Comparison of ENCODE assay signal across 9 mouse cellular contexts in the genomic region with DNA sequence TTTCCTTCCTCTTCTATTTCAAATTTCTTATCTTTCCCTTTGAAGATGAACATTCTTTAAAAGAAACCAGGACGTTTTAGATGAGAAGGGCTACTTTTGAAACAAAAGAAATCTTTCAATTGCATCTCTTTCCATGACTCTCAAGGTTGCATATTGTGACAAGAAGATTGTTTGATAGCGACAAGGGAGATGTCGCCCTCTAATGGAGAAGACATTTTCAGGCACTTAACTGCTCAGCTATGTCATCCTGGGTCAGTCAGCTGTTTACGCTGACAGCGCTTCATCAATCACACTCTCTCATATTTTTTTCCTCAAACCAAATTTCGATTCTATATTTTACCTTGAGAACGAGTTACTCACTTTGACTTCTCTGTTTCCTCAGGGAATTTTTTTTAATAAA.
DNase-seq lines count a peak whose midpoint lies in the region; ATAC-seq and TF ChIP-seq lines count a peak whose summit lies in the region.
"Had no signal": no experiment of that assay in that cellular context is flagged by ENCODE, and none has a peak within 500 bp of the region (broad histone marks: within the 10 kb centered on the region; RNA-seq: fewer than 3 reads in every experiment).

No protein-coding gene starts in this region.

- H3K27me3 ChIP-seq in forebrain, postnatal 0 days (ENCODE audit: insufficient read depth, low read length), result no peaks in the 10 kb centered on the region
- H3K27me3 ChIP-seq in forebrain, embryonic 10.5 days (ENCODE audit: poor library complexity, severe bottlenecking), result no peaks in the 10 kb centered on the region
- H3K27me3 ChIP-seq: megakaryocyte, embryonic 14.5 days had no signal

- no peak for DNase-seq in forebrain, postnatal 0 days
- no peak for DNase-seq in forebrain, embryonic 10.5 days (ENCODE audit: extremely low spot score, low spot score)
- DNase-seq in lung, adult 2 months, result no peak
- DNase-seq in lung, adult 18-20 months, result no peak
- peak; percentile 44 for DNase-seq in embryo, embryonic 11 days
- DNase-seq in thymus, postnatal 14 days, result peak; percentile 70
- DNase-seq in frontal cortex, postnatal 10 days (ENCODE audit: low spot score in 2 of 2), result no peak
- DNase-seq in spleen, postnatal 36 days (ENCODE audit: low spot score in 2 of 2), result no peak

- no peak overlapping the region for H3K9ac ChIP-seq in forebrain, postnatal 0 days

- no peaks in the 10 kb centered on the region for H3K4me1 ChIP-seq in forebrain, postnatal 0 days (ENCODE audit: insufficient read depth)
- 0 out of 2 replicates have a peak, but pooled peaks cover 2% of the 10 kb centered on the region for H3K4me1 ChIP-seq in forebrain, embryonic 10.5 days
- no peaks in the 10 kb centered on the region for H3K4me1 ChIP-seq in lung, adult 2 months (ENCODE audit: control insufficient read depth, insufficient read depth, low read length)

- peak; percentile 67 for TF ChIP-seq CTCF in forebrain, postnatal 0 days (IDR thresholded peaks at IDR 0.05; ENCODE audit: low read depth)
- TF ChIP-seq CTCF in lung, adult 2 months (IDR thresholded peaks at IDR 0.05; ENCODE audit: insufficient read depth, low read length), result 0 out of 2 replicates have a peak, but pooled peaks have one; percentile 22

- no peaks in the 10 kb centered on the region for H3K9me3 ChIP-seq in forebrain, postnatal 0 days (ENCODE audit: low read length)
- H3K9me3 ChIP-seq in forebrain, embryonic 10.5 days, result no peaks in the 10 kb centered on the region
- H3K9me3 ChIP-seq: megakaryocyte, embryonic 14.5 days had no signal

- H3K36me3 ChIP-seq in forebrain, postnatal 0 days (ENCODE audit: insufficient read depth), result no peaks in the 10 kb centered on the region
- H3K36me3 ChIP-seq in forebrain, embryonic 10.5 days (replicated peaks), result no peaks in the 10 kb centered on the region

- no peak for ATAC-seq in forebrain, postnatal 0 days

- H3K27ac ChIP-seq in forebrain, postnatal 0 days (ENCODE audit: low read depth, low read length), result no peak overlapping the region
- H3K27ac ChIP-seq in forebrain, embryonic 10.5 days, result no peak overlapping the region

- no peak overlapping the region for H3K4me3 ChIP-seq in forebrain, postnatal 0 days (ENCODE audit: low read depth, low read length)
- no peak overlapping the region for H3K4me3 ChIP-seq in forebrain, embryonic 10.5 days
- no peak overlapping the region for H3K4me3 ChIP-seq in lung, adult 2 months (replicated peaks; ENCODE audit: extremely low read depth, low read depth, low read length)
- H3K4me3 ChIP-seq: megakaryocyte, embryonic 14.5 days had no signal

- no peak overlapping the region for H3K4me2 ChIP-seq in forebrain, postnatal 0 days (ENCODE audit: low read depth)

- 30% methylated on average over 7 of the region's 7 CpGs for WGBS in forebrain, postnatal 0 days
- 33% methylated on average over 7 of the region's 7 CpGs for WGBS in forebrain, embryonic 10.5 days
- WGBS in lung, adult 2 months, result 17% methylated on average over 7 of the region's 7 CpGs

- no peak for TF ChIP-seq POLR2A in lung, adult 2 months (IDR thresholded peaks at IDR 0.05; ENCODE audit: borderline replicate concordance, extremely low read depth, low read depth, low read length)

Comparison
In these comparisons a context has a peak if more than half of its experiments do, and no peak if none do; other contexts are left out.
1. DNase-seq: peak in embryo, embryonic 11 days (single experiment) and thymus, postnatal 14 days (single experiment); none in forebrain, postnatal 0 days (single experiment), forebrain, embryonic 10.5 days (single experiment), lung, adult 2 months (single experiment), lung, adult 18-20 months (0 of 2), frontal cortex, postnatal 10 days (0 of 2) and spleen, postnatal 36 days (0 of 2).